Mouse (Mus musculus): ENCODE results near the gene Iqcg. TPM values are rescaled to one million over a fixed set of nuclear protein-coding genes. Genes with fewer than 3 reads are reported as not detected.
A peak's percentile ranks its signal among the peaks of the same experiment; 100 is the strongest.

Iqcg gene
- polyA plus RNA-seq, 1 experiment from 2014 or later, result 1.9 TPM

DNA sequence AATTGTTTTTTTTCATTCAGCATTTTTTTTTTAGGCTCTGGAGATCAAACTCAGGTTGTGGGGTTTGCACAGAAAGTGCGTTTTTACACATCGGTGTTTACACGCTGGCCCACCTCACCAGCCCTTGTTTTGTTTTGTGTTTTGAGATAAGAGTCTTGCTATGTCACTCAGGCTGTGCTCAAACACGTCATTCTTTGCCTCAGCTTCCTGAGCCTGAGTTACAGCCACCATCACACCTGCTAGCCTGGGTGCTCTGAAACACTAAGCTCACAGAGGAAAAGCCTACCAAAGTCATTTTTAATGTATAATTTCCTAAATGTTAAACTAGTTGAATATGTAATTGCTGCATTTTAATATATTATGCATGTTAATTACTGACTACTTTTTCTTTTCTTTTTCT is 74.6 kb downstream of the Iqcg start:
- Histone ChIP-seq H3K9ac (ENCODE audit: low read length) (no peak overlapping the region), H3K9me3 (ENCODE audit: control insufficient read depth, low read length) (no peaks in the 10 kb centered on the region), H3K4me2 (ENCODE audit: low read length) (no peak overlapping the region), H3K27ac (replicated peaks in 1 of 2; ENCODE audit: control insufficient read depth in 1 of 2, insufficient read depth in 1 of 2, low read depth in 2 of 2, low read length in 2 of 2) (no peak overlapping the region), H3K4me1 (ENCODE audit: control insufficient read depth in 2 of 2, insufficient read depth in 2 of 2, low read length in 2 of 2) (no peaks in the 10 kb centered on the region), H3K36me3 (ENCODE audit: control insufficient read depth, insufficient read depth, low read length) (peaks cover 80% of the 10 kb centered on the region), H3K4me3 (ENCODE audit: control insufficient read depth in 1 of 2, insufficient read depth in 1 of 2, low read depth in 1 of 2, low read length in 2 of 2) (no peak overlapping the region), H3K27me3 (ENCODE audit: control insufficient read depth, insufficient read depth, low read length) (no peaks in the 10 kb centered on the region)
- no peak for ATAC-seq (ENCODE audit: insufficient number of reproducible peaks, insufficient read depth, low FRiP score, low read depth)
- 70% methylated on average over 4 of the region's 4 CpGs for WGBS

DNA sequence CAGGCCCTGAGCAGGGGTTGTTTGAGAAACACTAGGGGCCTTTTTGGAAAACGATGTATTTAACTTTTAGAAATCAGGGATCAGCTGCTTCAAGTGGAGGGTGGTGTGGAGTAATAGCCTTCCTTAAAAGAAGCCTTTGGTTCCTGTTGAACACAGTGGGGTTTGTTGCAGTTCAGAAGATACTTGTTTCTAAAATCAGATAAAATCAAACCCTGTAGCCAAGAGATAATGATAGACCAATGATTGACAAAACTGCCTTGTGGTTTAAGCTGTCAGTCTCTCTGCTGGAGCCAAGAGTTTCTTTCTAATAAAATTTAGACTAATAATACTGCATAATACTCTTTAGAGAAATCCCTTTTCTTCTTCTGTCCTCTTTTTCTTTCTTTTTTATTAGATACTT is 75.8 kb downstream of the Iqcg start:
- no peak overlapping the region for H3K9ac ChIP-seq (ENCODE audit: low read length)
- H3K4me3 ChIP-seq (ENCODE audit: control insufficient read depth in 1 of 2, insufficient read depth in 1 of 2, low read depth in 1 of 2, low read length in 2 of 2), result no peak overlapping the region
- H3K36me3 ChIP-seq (ENCODE audit: control insufficient read depth, insufficient read depth, low read length), result peaks cover 76% of the 10 kb centered on the region
- H3K27ac ChIP-seq (replicated peaks in 1 of 2; ENCODE audit: control insufficient read depth in 1 of 2, insufficient read depth in 1 of 2, low read depth in 2 of 2, low read length in 2 of 2), result no peak overlapping the region
- no peaks in the 10 kb centered on the region for H3K4me1 ChIP-seq (ENCODE audit: control insufficient read depth in 2 of 2, insufficient read depth in 2 of 2, low read length in 2 of 2)
- no peaks in the 10 kb centered on the region for H3K9me3 ChIP-seq (ENCODE audit: control insufficient read depth, low read length)
- 97% methylated on average over 1 of the region's 1 CpGs for WGBS
- no peak overlapping the region for H3K4me2 ChIP-seq (ENCODE audit: low read length)
- no peaks in the 10 kb centered on the region for H3K27me3 ChIP-seq (ENCODE audit: control insufficient read depth, insufficient read depth, low read length)
- no peak for ATAC-seq (ENCODE audit: insufficient number of reproducible peaks, insufficient read depth, low FRiP score, low read depth)

DNA sequence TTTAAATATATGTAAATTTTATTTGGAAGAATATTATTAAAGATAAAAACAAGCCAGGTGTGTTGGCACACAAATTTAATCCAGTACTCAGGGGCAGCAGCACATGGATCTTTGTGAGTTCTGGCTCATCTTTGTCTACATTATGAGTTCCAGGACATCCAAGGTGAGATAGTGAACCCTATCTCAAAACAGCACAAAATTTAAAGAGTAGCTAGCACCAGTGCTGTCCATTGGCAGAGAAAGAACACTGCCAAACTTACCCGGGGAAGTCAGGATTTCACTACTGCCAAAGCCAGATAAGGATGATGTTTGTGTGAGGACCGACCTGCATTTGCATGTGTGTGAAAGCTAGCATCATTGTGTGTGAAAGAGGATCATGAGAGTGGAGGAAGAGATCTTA is 83.0 kb downstream of the Iqcg start:
- no peak for ATAC-seq (ENCODE audit: insufficient number of reproducible peaks, insufficient read depth, low FRiP score, low read depth)
- H3K4me3 ChIP-seq (ENCODE audit: control insufficient read depth in 1 of 2, insufficient read depth in 1 of 2, low read depth in 1 of 2, low read length in 2 of 2), result no peak overlapping the region
- WGBS, result 44% methylated on average over 2 of the region's 2 CpGs

DNA sequence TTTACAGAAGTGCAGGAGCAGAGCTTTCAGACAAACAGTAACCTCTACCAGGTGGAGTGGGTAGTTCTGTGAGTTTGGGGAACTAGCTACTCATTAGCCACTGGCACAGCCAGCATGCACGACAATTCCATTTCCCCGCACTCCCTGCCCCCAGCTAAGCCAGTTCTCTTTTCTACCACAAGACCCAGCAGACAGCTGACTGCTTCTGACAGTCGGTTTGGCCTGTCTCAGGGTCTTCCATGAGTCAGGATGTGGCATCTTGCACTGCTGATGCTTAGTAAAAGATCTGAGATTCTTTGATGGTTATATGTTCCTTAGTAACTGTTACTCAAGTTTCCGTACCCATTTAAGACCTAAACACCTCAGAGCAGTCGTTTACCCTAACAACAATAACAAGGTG is 83.5 kb downstream of the Iqcg start:
- 82% methylated on average over 5 of the region's 5 CpGs for WGBS
- peaks cover 48% of the 10 kb centered on the region for H3K36me3 ChIP-seq (ENCODE audit: control insufficient read depth, insufficient read depth, low read length)
- no peaks in the 10 kb centered on the region for H3K9me3 ChIP-seq (ENCODE audit: control insufficient read depth, low read length)
- no peaks in the 10 kb centered on the region for H3K4me1 ChIP-seq (ENCODE audit: control insufficient read depth in 2 of 2, insufficient read depth in 2 of 2, low read length in 2 of 2)
- no peak overlapping the region for H3K27ac ChIP-seq (replicated peaks in 1 of 2; ENCODE audit: control insufficient read depth in 1 of 2, insufficient read depth in 1 of 2, low read depth in 2 of 2, low read length in 2 of 2)
- no peak overlapping the region for H3K4me3 ChIP-seq (ENCODE audit: control insufficient read depth in 1 of 2, insufficient read depth in 1 of 2, low read depth in 1 of 2, low read length in 2 of 2)
- no peak for ATAC-seq (ENCODE audit: insufficient number of reproducible peaks, insufficient read depth, low FRiP score, low read depth)
- no peak overlapping the region for H3K4me2 ChIP-seq (ENCODE audit: low read length)
- H3K9ac ChIP-seq (ENCODE audit: low read length), result no peak overlapping the region
- no peaks in the 10 kb centered on the region for H3K27me3 ChIP-seq (ENCODE audit: control insufficient read depth, insufficient read depth, low read length)

More for the DNA sequence above, 83.0 kb downstream of the Iqcg start:
- H3K36me3 ChIP-seq (ENCODE audit: control insufficient read depth, insufficient read depth, low read length), result peaks cover 53% of the 10 kb centered on the region
- no peaks in the 10 kb centered on the region for H3K27me3 ChIP-seq (ENCODE audit: control insufficient read depth, insufficient read depth, low read length)
- H3K9me3 ChIP-seq (ENCODE audit: control insufficient read depth, low read length), result no peaks in the 10 kb centered on the region
- H3K4me2 ChIP-seq (ENCODE audit: low read length), result no peak overlapping the region
- no peaks in the 10 kb centered on the region for H3K4me1 ChIP-seq (ENCODE audit: control insufficient read depth in 2 of 2, insufficient read depth in 2 of 2, low read length in 2 of 2)
- no peak overlapping the region for H3K9ac ChIP-seq (ENCODE audit: low read length)
- no peak overlapping the region for H3K27ac ChIP-seq (replicated peaks in 1 of 2; ENCODE audit: control insufficient read depth in 1 of 2, insufficient read depth in 1 of 2, low read depth in 2 of 2, low read length in 2 of 2)

MicroRNAs within 50 kb of the gene (microRNA counts, 519-probe panel; counts per million panel counts)
- 322 counts per million, percentile 70 among the panel's probes with 10 or more counts for microRNA mmu-miR-1947

Small RNAs within 50 kb of the gene (microRNA-seq; reads per million reads assigned to microRNA genes)
- not detected for gene Gm22231
- 3.9 reads per million, percentile 11 among the genes with 10 or more reads in this experiment for gene Mir1947

Other genes with a start within 250 kb of the Iqcg start
- gene Smbd1, start 245.7 kb downstream of the Iqcg start, polyA plus RNA-seq (2014; fragmentation: Nextera tagmentation; extraction: Ambion mirVana), result not detected in 2 replicates
- 166 and 170 TPM in 2 replicates for gene Fyttd1, start 178.7 kb downstream of the Iqcg start, polyA plus RNA-seq (2014; fragmentation: Nextera tagmentation; extraction: Ambion mirVana)
- gene Rubcn, start 178.5 kb downstream of the Iqcg start, polyA plus RNA-seq (2014; fragmentation: Nextera tagmentation; extraction: Ambion mirVana), result 30.4 and 30.7 TPM in 2 replicates
- gene Lrch3, start 142.1 kb downstream of the Iqcg start, polyA plus RNA-seq (2014; fragmentation: Nextera tagmentation; extraction: Ambion mirVana), result 22.0 and 25.4 TPM in 2 replicates
- gene Rpl35a, start 235 bp upstream of the Iqcg start, polyA plus RNA-seq (2014; fragmentation: Nextera tagmentation; extraction: Ambion mirVana), result 603 and 672 TPM in 2 replicates
- gene Lmln, start 6.3 kb upstream of the Iqcg start, polyA plus RNA-seq (2014; fragmentation: Nextera tagmentation; extraction: Ambion mirVana), result 2.5 and 4.7 TPM in 2 replicates
- 16.7 and 17.5 TPM in 2 replicates for gene Osbpl11, start 128.9 kb upstream of the Iqcg start, polyA plus RNA-seq (2014; fragmentation: Nextera tagmentation; extraction: Ambion mirVana)
- gene Snx4, start 195.2 kb upstream of the Iqcg start, polyA plus RNA-seq (2014; fragmentation: Nextera tagmentation; extraction: Ambion mirVana), result 82.3 TPM in 2 replicates

Data from heart, embryonic 14.5 days (tissue).